Mouse (Mus musculus): ENCODE measurements at regions not wholly inside any gene's neighbourhood (a gene's known extent, or its start where the extent isn't known, plus 50 kb on each side); places are given as distances from the start of the nearest gene placed in this dataset.

DNA sequence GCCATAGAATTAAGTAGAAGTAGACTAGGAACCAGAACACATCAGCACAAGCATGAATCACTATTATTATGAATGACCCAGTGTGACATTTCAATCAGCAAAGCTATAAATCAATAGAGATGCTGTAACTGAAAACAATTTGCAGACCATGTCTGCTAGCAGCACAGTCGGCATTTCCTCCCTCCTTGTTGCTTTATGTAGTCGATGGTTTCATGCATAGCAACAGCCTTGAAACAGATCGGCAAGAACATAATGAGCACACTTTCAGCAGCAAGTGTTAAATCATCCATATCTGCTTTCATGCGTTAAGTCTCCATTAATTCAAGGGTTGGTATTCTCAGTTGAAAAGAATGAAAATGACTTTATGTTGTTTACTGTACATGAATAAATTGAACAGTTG, 3669.2 kb downstream of the 9330182O14Rik start:
- TF ChIP-seq POLR2A (IDR thresholded peaks at IDR 0.05; ENCODE audit: low read depth, low read length) (no peak), CTCF (conservative IDR thresholded peaks at IDR 0.05; ENCODE audit: insufficient read depth, insufficient read length, low read depth, low read length) (no peak)
